Mouse (Mus musculus) liver, adult 2 months (tissue): ENCODE measurements at regions not wholly inside any gene's neighbourhood (a gene's known extent, or its start where the extent isn't known, plus 50 kb on each side); places are given as distances from the start of the nearest gene placed in this dataset.
A peak's percentile ranks its signal among the peaks of the same experiment; 100 is the strongest.

ENCODE experiments used
- DNase-seq: peaks from one replicate; pipeline ENCODE4 v3.0.0-alpha.2; 2011; ENCODE audit warnings: low read depth, low spot score; ENCODE audit errors: extremely low read depth
- H3K27ac ChIP-seq: fragments of 200-500 bp; replicated peaks from 2 replicates; pipeline ENCODE4 v1.5.1; 2012; ENCODE audit warnings: low read depth, mild to moderate bottlenecking, control low read depth, inconsistent platforms, low read length; ENCODE audit not compliant: insufficient read depth
- H3K27me3 ChIP-seq: fragments of 200-500 bp; 2 replicates; pipeline ENCODE4 v1.6.1; 2012; ENCODE audit warnings: mild to moderate bottlenecking, moderate library complexity, low read length, inconsistent platforms; ENCODE audit not compliant: control insufficient read depth, insufficient read depth
- H3K36me3 ChIP-seq: fragments of 200-500 bp; 2 replicates; pipeline ENCODE4 v1.6.1; 2012; ENCODE audit warnings: low read length, inconsistent platforms; ENCODE audit not compliant: control insufficient read depth, insufficient read depth
- H3K4me1 ChIP-seq: fragments of 200-500 bp; 2 replicates; pipeline ENCODE4 v1.6.1; 2011; ENCODE audit warnings: low read length; ENCODE audit not compliant: control insufficient read depth, insufficient read depth
- H3K4me3 ChIP-seq: fragments of 200-500 bp; 2 replicates; pipeline ENCODE4 v1.5.1; 2011; ENCODE audit warnings: low read depth, mild to moderate bottlenecking, control low read depth, low read length, moderate library complexity; ENCODE audit not compliant: insufficient read depth
- H3K79me2 ChIP-seq: fragments of 200-500 bp; 2 replicates; pipeline ENCODE4 v1.6.1; 2012; ENCODE audit warnings: inconsistent platforms, mild to moderate bottlenecking, low read length, moderate library complexity; ENCODE audit not compliant: control insufficient read depth, insufficient read depth
- H3K9ac ChIP-seq: fragments of 200-500 bp; 2 replicates; pipeline ENCODE4 v1.6.1; 2012; ENCODE audit warnings: low read depth, mild to moderate bottlenecking, control low read depth, inconsistent platforms, low read length
- CTCF ChIP-seq: fragments of 200-500 bp; IDR thresholded peaks from 2 replicates; pipeline ENCODE4 v1.5.1; 2011; ENCODE audit warnings: low read depth, low read length, control low read depth
- POLR2A ChIP-seq: fragments of 200-500 bp; IDR thresholded peaks from 2 replicates; pipeline ENCODE4 v1.6.1; 2011; ENCODE audit warnings: low read length, control low read depth; ENCODE audit not compliant: insufficient read depth; ENCODE audit errors: extremely low read depth
- WGBS: fragments of 180-500 bp; shearing (Covaris S2); methylation state at CpG from one replicate; pipeline ENCODE4 v1.1.7; 2018; 5-methylcytosine and 5-hydroxymethylcytosine counted together

DNA sequence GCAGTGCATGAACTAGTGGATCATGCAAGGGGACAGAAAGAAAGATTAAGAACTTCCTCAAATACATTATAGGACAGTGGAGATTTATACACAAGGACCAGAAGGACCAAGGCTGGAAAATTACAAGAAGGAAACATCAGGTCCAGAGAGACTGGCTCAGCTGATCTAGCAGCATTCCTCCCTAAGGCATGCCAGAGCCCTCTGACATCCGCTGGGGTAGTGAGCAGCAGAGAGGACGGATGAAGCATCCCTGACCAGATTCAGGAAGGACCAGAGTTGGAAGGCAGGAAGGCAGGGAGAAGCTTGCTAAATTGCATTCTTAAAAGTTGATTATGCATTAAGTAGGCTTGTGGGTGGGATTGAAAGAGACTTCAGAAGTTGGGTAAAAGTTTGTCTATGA, 136.4 kb upstream of the Gpc5 start:
- Histone ChIP-seq H3K27ac (no peak overlapping the region), H3K4me1 (no peaks in the 10 kb centered on the region), H3K4me3 (no peak overlapping the region), H3K36me3 (no peaks in the 10 kb centered on the region), H3K79me2 (no peaks in the 10 kb centered on the region), H3K27me3 (no peaks in the 10 kb centered on the region), H3K9ac (no peak overlapping the region)
- TF ChIP-seq POLR2A (no peak), CTCF (no peak)
- no peak for DNase-seq
- WGBS = 72% methylated on average over 2 of the region's 2 CpGs

DNA sequence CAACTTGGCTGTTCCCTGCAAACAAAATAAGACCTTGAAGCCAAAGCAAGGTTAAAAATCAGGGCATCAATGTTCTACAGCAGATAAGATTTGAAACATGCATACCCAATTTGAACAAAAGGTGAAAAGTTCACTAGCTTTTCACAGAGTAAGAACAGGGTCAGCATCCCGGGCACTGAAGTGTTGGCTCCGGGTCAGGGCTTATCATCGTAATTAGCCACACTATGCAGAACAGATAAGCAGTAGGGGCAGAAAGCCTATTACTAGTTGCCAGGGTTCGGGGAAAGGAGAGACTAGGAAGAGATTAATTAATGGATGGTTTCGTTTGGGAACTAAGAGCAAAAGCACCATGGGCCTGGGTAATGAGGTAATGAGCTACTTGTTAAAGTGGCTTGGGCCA, 131.7 kb upstream of the Gpc5 start:
- Histone ChIP-seq H3K27ac (no peak overlapping the region), H3K9ac (no peak overlapping the region), H3K79me2 (no peaks in the 10 kb centered on the region), H3K27me3 (no peaks in the 10 kb centered on the region), H3K36me3 (no peaks in the 10 kb centered on the region), H3K4me1 (no peaks in the 10 kb centered on the region), H3K4me3 (no peak overlapping the region)
- WGBS = 28% methylated on average over 5 of the region's 5 CpGs
- DNase-seq = no peak
- TF ChIP-seq POLR2A = no peak
- no peak for TF ChIP-seq CTCF

DNA sequence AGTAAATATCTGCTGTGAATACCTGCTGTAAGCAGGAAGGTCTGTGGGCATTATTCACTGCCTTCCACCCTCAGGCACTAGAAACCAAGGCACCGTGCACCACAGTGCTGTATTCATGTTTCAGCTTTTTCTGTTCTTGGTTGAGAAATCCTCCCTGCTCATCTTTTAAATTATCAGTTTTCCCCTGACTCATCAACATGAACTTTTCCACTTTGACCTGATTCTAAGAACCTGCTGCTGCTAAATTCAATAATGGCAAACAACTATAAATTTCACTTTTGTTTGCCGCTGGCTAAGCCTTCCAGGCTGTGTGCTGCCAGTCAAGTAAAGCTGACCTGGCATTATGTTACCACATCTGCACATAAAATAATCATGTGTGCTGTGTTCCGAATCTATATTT, 126.1 kb upstream of the Gpc5 start:
- Histone ChIP-seq H3K9ac (no peak overlapping the region), H3K27me3 (no peaks in the 10 kb centered on the region), H3K4me1 (no peaks in the 10 kb centered on the region; the same call in 1 of the 2 replicates), H3K4me3 (no peak overlapping the region), H3K79me2 (no peaks in the 10 kb centered on the region), H3K27ac (peak overlapping the region; percentile 53; the same call in 1 of the 2 replicates), H3K36me3 (no peaks in the 10 kb centered on the region)
- 22% methylated on average over 3 of the region's 3 CpGs for WGBS
- DNase-seq = peak; percentile 77
- no peak for TF ChIP-seq POLR2A
- TF ChIP-seq CTCF = no peak

DNA sequence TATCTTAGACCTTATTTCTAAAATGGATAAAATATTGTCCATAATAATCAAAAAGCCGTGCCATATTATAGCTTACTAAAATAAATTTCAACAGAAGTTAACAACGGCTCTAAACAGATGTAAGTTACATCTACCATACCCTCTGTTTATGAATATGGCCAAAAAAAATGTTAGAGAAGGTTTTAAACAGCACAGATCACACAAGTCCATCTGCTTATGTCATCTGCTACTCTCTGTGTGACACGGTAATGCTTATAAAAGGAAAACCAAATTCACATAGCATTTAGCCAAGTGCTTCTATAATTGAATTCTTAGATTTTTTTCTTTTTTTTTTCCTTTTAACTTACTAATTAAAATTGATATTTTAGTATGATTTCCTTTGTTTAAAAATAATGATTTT, 123.0 kb upstream of the Gpc5 start:
- 94% methylated on average over 3 of the region's 3 CpGs for whole genome bisulfite sequencing
- H3K27me3 ChIP-seq = no peaks in the 10 kb centered on the region
- H3K27ac ChIP-seq = no peak overlapping the region
- no peaks in the 10 kb centered on the region for H3K79me2 ChIP-seq
- TF ChIP-seq POLR2A (no peak), CTCF (no peak)
- no peak overlapping the region for H3K9ac ChIP-seq
- no peaks in the 10 kb centered on the region for H3K36me3 ChIP-seq
- DNase-seq = no peak
- H3K4me3 ChIP-seq = no peak overlapping the region
- H3K4me1 ChIP-seq = no peaks in the 10 kb centered on the region; the same call in 1 of the 2 replicates

DNA sequence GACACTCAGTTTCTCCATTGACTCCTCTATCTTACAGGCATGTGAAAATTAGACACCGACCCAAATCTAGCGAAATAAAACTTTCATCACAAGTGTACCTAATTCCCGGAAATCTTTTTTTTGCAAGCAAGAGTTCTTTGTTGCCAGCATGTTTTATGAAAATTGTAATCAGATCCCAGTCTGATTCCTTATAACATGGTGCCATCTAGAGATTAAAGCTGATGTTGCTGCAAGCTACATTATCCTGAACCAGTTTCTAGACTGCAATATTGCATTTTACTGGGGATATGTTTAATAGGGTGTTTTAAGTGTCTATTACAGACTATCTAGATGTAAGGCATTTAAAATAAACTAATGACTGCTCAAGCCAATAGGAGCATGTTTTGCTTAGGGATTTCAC, 110.9 kb upstream of the Gpc5 start:
- no peak overlapping the region for H3K27ac ChIP-seq
- H3K79me2 ChIP-seq = no peaks in the 10 kb centered on the region
- no peaks in the 10 kb centered on the region for H3K36me3 ChIP-seq
- TF ChIP-seq POLR2A (no peak), CTCF (peak; percentile 22; the same call in 1 of the 2 replicates)
- no peak overlapping the region for H3K4me3 ChIP-seq
- peak; percentile 22 for DNase-seq
- no peak overlapping the region for H3K9ac ChIP-seq
- H3K4me1 ChIP-seq = no peaks in the 10 kb centered on the region; the same call in 1 of the 2 replicates
- 27% methylated on average over 3 of the region's 3 CpGs for WGBS
- H3K27me3 ChIP-seq = no peaks in the 10 kb centered on the region

DNA sequence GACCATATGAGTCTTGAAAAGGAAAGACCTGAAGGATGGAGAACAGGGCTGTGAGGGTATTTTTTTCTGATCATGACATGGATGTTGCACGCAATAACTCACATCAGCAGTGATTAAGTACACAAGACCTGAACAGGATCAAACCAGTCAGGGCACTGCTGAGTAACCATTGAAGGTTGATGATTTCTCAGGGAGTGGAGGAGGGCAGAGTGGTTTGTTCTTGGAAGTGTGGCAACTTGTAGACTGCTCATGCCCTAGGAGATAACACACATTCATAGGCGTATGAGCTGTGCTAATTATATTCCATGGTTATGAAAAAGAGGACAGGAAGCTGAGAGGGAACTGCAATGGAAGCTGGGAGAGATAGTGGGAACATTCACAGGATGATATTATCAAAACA, 88.8 kb upstream of the Gpc5 start:
- WGBS = 84% methylated on average over 2 of the region's 2 CpGs
- Histone ChIP-seq H3K9ac (no peak overlapping the region), H3K27ac (no peak overlapping the region), H3K4me3 (no peak overlapping the region), H3K36me3 (no peaks in the 10 kb centered on the region), H3K27me3 (no peaks in the 10 kb centered on the region), H3K79me2 (no peaks in the 10 kb centered on the region), H3K4me1 (no peaks in the 10 kb centered on the region; the same call in 1 of the 2 replicates)
- TF ChIP-seq POLR2A (no peak), CTCF (no peak)
- no peak for DNase-seq
